Mouse (Mus musculus) thymus, postnatal 4 days (tissue): ENCODE results near the gene Whamm.

Experiments
- DNase-seq: peaks from one replicate; pipeline ENCODE4 v3.0.0; 2021

Gene Whamm

GRCm38 (mm10) chr7:81564766-81565165, 6.3 kb upstream of the Whamm start:
- DNase-seq, result no peak

GRCm38 (mm10) chr7:81565381-81566055, 5.5 kb upstream of the Whamm start:
- DNase-seq, result no peak

DNA sequence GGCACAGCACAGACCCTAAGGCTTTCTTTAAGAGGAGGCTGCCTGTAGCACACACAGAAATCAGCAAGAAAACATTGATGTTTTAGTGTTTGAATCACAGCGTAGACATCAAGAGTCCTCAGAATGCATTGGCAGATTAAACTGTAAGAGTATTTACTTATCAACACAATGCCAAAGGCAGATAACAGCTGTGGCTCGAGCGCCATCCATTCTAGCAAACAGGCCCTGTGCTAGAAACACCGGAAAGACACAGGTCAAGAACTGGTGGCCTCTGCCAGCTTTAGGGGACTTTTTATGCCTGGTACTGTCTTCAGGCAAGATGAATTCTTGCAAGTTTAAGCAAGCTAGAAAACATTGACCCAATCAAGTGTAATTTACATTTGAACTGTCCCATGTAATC, 4.7 kb upstream of the Whamm start:
- DNase-seq, result no peak

DNA sequence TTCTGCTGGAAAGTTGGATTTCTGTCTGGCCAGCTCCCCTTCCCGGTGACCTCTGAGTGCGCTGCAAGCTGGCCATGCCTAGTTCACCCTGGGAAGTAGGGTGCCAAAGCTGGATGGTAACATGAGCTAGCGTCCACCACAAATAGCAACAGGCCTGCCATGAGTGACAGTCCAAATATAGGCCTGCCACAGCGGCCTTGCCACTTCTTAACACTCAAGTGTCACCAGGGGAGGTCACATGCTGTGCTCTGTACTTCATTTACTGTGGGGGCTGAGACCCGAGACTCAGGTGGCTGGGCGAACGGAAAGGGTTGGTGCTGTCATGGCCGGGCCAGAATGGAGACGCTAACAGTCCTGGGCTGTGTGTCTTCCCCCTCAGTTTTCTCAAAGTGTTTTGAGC, 4.2 kb upstream of the Whamm start, which contains the start of gene Fsd2:
TSS of gene Fsd2 (minus strand) at position 53 of the 400 bp plus-strand sequence.
- DNase-seq, result no peak

GRCm38 (mm10) chr7:81567396-81567795, 3.7 kb upstream of the Whamm start:
- DNase-seq, result no peak

GRCm38 (mm10) chr7:81569851-81570250, 1.2 kb upstream of the Whamm start:
- no peak for DNase-seq

- DNase-seq, result no peak
Observed at GRCm38 (mm10) chr7:81570271-81570670, 795 bp upstream of the Whamm start.

DNA sequence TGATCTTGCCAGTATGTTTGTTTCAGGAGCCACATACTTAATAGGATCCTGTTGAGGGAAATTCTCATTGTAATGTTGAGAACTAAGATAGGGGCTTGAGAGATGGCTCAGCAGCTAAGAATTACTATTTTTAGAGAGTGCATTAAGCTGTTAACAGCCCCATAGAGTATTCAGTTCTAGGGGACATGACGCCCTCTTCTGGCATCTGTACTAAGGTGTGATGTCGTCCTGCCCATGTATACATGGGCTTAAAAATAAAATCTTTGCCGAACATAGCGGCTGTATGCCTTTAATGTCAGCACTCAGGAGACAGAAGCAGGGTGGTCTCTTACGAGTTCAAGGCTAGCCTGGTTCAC, 336 bp upstream of the Whamm start:
- no peak for DNase-seq

GRCm38 (mm10) chr7:81571941-81572441, 925 bp downstream of the Whamm start:
- no peak for DNase-seq

DNA sequence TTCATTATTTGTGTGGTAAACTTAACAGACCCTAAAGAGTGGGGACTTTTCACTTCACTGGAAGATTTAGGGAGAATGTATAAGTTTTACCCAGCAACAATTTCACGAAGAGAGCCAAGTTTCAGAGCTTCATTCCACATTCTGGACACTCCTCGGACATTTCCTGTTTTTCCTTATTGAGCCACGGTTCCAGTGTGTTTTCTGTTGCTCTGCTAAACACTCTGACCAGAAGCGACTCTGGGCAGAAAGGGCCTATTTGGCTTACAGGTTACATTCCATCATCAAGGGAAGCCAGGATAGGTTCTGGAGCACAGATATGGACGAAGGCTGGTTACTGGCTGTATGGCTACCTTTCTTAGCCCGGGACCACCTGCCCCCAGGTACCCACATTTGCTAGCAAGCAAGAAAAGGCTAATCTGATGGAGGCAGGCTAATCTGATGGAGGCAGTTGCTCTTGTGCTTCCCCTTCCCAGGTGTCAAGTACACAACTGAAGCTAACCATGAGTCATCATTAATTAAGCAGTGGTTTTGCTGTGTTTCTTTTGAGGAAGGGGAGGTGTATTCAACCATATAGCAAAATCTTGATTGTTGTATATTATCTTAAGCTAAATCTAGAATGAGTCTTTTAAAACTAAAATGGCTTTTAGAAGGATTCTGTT, 1.7 kb downstream of the Whamm start:
- no peak for DNase-seq

DNA sequence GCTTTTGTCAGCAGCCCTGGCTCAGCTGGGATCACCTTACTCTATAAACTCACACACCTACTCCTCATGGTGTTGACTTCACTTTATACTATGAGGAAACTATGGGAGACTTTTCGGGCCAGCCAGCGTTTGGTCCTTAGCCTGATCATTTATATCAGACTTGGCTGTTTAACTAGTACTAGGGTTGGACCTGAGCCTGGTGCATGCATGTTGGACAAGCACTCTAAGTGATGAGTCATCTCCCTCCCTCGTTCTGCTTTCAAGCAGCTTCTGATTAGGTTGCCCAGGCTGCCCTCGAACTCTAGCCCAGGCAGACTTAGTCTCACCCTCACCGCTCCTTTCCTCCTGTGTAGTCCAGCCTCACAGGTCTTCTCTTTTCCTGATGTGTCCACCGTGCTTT, 2.3 kb downstream of the Whamm start:
- no peak for DNase-seq

DNA sequence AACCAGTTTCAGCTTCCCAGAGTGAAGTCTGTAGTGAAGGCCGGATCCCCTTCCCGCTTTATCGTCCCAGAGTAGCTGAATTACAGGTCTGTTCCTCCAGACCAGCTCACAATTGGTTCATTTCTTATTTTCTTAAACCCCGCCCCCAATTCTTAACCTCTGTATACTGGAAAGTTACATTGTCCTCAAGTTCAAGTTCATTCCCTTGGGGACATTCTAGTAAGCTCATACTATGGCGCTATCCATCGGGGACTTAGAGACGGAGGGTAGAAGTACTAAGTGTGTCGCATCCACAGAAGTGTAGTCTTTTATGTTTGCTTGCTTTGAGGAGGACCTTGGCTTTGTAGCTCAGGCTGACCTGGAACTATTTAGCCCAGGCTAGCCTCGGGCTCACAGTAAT, 2.8 kb downstream of the Whamm start:
- no peak for DNase-seq

DNA sequence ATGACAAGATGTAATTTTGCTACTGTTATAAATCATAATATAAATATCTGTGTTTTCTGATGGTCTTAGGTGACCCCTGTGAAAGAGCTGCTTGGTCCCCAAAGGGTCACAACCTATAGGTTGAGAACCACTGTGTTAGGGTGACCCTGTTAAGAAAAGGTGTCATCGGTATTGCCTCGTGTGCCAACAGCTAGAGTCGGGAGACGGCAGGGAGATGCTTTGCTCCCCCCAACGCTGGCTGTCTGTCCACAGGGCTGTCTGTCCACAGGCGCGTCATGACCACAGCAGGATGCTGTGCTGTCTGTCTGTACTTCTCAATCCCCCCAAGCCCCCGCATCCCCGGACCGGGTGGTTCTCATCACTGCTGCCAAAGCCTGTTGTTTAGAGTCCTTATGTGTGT, 4.5 kb downstream of the Whamm start:
- no peak for DNase-seq

GRCm38 (mm10) chr7:81577872-81578271, 6.8 kb downstream of the Whamm start:
- DNase-seq, result no peak

GRCm38 (mm10) chr7:81578413-81578812, 7.3 kb downstream of the Whamm start:
- no peak for DNase-seq

DNA sequence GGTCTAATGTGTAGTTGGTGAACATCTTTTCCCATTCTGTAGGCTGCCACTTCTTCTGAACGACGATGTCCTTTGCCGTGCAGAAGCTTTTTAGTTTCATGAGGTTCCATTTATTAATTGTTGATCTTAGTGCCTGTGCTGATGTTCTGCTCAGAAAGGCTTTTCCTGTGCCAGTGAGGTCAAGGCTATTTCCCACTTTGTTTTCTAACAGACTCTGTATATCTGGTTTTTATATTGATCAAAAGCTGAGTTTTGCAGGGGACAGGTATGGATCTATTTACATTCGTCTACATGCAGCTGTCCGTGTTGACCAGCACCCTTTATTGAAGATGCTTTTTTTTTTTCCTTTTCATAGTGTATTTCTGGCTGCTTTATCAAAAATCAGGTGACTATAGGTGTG, 8.2 kb downstream of the Whamm start:
- DNase-seq, result no peak

GRCm38 (mm10) chr7:81583512-81583911, 12.4 kb downstream of the Whamm start:
- DNase-seq, result no peak

- DNase-seq, result no peak
Observed at GRCm38 (mm10) chr7:81585326-81585725, 14.3 kb downstream of the Whamm start.

GRCm38 (mm10) chr7:81587238-81587637, 16.2 kb downstream of the Whamm start:
- no peak for DNase-seq

- DNase-seq, result no peak
Observed at GRCm38 (mm10) chr7:81592686-81593085, 21.6 kb downstream of the Whamm start.

DNA sequence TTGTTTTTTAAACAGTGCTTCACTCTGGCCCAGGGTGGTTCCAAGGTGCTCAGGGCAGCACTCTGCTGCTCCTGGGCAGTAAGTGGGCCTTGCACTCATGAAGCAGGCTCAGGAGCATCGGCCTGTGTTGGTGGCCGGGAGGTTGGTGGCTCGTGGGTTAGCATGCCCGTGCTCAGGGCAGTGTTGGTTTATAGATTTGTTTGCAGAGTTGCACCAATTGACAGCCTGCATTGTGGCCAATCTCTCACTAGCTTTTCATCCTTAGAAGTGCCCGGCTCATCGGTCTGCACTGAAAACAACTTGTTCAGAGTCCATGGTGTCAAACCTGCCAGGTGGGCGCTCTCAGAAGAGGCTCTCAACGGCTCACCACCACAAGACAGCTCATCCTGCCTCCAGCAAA, 22.3 kb downstream of the Whamm start:
- DNase-seq, result no peak

DNA sequence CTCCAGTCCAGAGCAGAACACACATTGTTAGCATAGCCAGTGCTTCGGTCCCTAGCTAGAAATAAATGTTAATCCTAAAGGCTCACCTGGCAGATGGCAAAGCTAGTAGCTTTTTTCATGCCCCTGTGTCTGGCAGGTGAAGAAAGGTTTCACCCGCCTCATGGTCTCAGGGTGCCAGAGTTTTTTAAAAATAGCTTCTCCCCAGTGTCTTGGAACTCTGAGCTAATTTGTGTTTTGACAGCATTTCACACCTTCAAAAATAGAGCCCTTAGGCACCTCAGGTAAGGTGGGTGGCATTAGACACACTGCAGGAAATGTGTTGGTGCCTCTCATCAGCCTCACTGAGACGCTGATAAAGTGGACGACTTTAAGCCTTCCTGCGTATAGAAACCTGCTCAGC, 24.0 kb downstream of the Whamm start:
- no peak for DNase-seq

- DNase-seq, result no peak
Observed at GRCm38 (mm10) chr7:81596086-81596485, 25.0 kb downstream of the Whamm start.

DNA sequence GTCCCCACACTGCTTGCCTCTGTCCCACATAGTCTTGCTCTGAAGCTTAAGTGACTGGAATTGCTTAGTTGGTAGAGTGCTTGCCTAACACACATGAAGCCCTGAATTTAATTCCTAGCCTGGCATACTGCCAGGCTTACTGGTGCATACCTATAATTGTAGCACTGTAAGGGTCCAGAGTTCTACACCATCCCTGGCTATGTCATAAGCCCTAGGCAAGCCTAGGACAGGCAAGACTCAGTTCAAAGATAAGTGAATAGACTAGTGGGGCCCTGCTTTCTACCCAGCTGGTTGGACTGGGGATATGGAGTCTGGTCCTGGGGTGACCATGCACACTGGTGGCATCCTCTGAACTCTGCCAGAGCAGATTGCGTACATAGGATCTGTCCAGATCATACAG, 26.6 kb downstream of the Whamm start:
- no peak for DNase-seq
